Mouse (Mus musculus) Patski (cell line): ENCODE results near the gene Pik3r1. TPM values are rescaled to one million over a fixed set of nuclear protein-coding genes. Genes with fewer than 3 reads are reported as not detected.

ENCODE experiments used
- ATAC-seq: fragments of 100-300 bp; one replicate; pipeline ENCODE4 v1.8.0; 2021
- CTCF ChIA-PET: fragments of 350-600 bp; sonication (Branson Sonifier 250); formaldehyde crosslinking; loops from one replicate; lab custom pipeline; 2022; ENCODE audit warnings: inconsistent platforms; lab: Charles Lee
- POLR2A ChIA-PET: fragments of 350-600 bp; sonication (Branson Sonifier 250); formaldehyde crosslinking; loops from one replicate; lab custom pipeline; 2022; ENCODE audit warnings: antibody characterized with exemption, inconsistent platforms; lab: Charles Lee
- DNase-seq: peaks from one replicate; pipeline ENCODE4 v3.0.0-alpha.2; 2011; ENCODE audit warnings: low read depth, low spot score
- H3K27me3 ChIP-seq: fragments of 371-371 bp; one replicate; pipeline ENCODE4 v1.5.1; 2021
- CTCF ChIP-seq: fragments of 100-300 bp; IDR thresholded peaks from one replicate; pipeline ENCODE4 v1.5.1; 2021
- in situ Hi-C: fragments of 300-500 bp; cut with MboI; formaldehyde crosslinking; loops from 3 replicates; pipeline ENCODE4 v1.11.1; 2018; ENCODE audit warnings: low pct_unique_long_range_greater_than_20kb, mixed read lengths
- polyA plus RNA-seq: library from polyadenylated mRNA; unstranded; gene quantifications from one replicate; pipeline ENCODE4 v1.2.3, GENCODE M21; 2021

The Pik3r1 gene
- polyA plus RNA-seq, 1 experiment from 2014 or later = 31.1 TPM

- TF ChIP-seq CTCF = no peak
- ChIA-PET CTCF (no interaction called here), POLR2A (no interaction called here)
- ATAC-seq (no peak), DNase-seq (no peak)
- in situ Hi-C loops = no loop called here
- no peaks in the 10 kb centered on the region for H3K27me3 ChIP-seq
Observed at GRCm38 (mm10) chr13:101673876-101674275, 94.1 kb downstream of the Pik3r1 start.

- no peak for ATAC-seq
- ChIA-PET POLR2A (interaction anchor here (0.6 to 1.3 kb wide), 2 partner anchors 18 to 44 kb away, joined by 3 to 5 read pairs; no protein-coding TSS in a partner anchor), CTCF (no interaction called here)
- no peak for TF ChIP-seq CTCF
- no peaks in the 10 kb centered on the region for H3K27me3 ChIP-seq
- in situ Hi-C loops = no loop called here
- DNase-seq = no peak
Observed at GRCm38 (mm10) chr13:101668859-101669258, 99.2 kb downstream of the Pik3r1 start.

GRCm38 (mm10) chr13:101664010-101664409 is 104.0 kb downstream of the Pik3r1 start:
- no peak for TF ChIP-seq CTCF
- ATAC-seq (no peak), DNase-seq (no peak)
- in situ Hi-C loops = no loop called here
- POLR2A ChIA-PET = no interaction called here
- CTCF ChIA-PET = no interaction called here
- no peaks in the 10 kb centered on the region for H3K27me3 ChIP-seq

- no peak for DNase-seq
- in situ Hi-C loops = no loop called here
- no peaks in the 10 kb centered on the region for H3K27me3 ChIP-seq
- ATAC-seq = no peak
- ChIA-PET CTCF (no interaction called here), POLR2A (no interaction called here)
- no peak for TF ChIP-seq CTCF
Observed at GRCm38 (mm10) chr13:101662900-101663299, 105.1 kb downstream of the Pik3r1 start.

GRCm38 (mm10) chr13:101661567-101661966 is 106.5 kb downstream of the Pik3r1 start:
- POLR2A ChIA-PET = no interaction called here
- DNase-seq (no peak), ATAC-seq (no peak)
- in situ Hi-C loops = no loop called here
- CTCF ChIA-PET = interaction anchor here (0.9 kb wide), 1 partner anchor 11 kb away, joined by 3 read pairs; no protein-coding TSS in a partner anchor
- no peak for TF ChIP-seq CTCF
- no peaks in the 10 kb centered on the region for H3K27me3 ChIP-seq

GRCm38 (mm10) chr13:101660187-101660586 is 107.8 kb downstream of the Pik3r1 start:
- H3K27me3 ChIP-seq = no peaks in the 10 kb centered on the region
- in situ Hi-C loops = no loop called here
- ChIA-PET POLR2A (interaction anchor here (0.7 kb wide), 1 partner anchor 65 kb away, joined by 3 read pairs; no protein-coding TSS in a partner anchor), CTCF (interaction anchor here (1.3 kb wide), 1 partner anchor 16 kb away, joined by 4 read pairs; no protein-coding TSS in a partner anchor)
- ATAC-seq = no peak
- no peak for TF ChIP-seq CTCF
- no peak for DNase-seq

GRCm38 (mm10) chr13:101652131-101652530 is 115.9 kb downstream of the Pik3r1 start:
- ChIA-PET CTCF (no interaction called here), POLR2A (no interaction called here)
- H3K27me3 ChIP-seq = no peaks in the 10 kb centered on the region
- TF ChIP-seq CTCF = no peak
- no peak for DNase-seq
- no peak for ATAC-seq
- in situ Hi-C loops = no loop called here

GRCm38 (mm10) chr13:101641632-101642031 is 126.4 kb downstream of the Pik3r1 start:
- H3K27me3 ChIP-seq = no peaks in the 10 kb centered on the region
- in situ Hi-C loops = no loop called here
- ChIA-PET POLR2A (no interaction called here), CTCF (interaction anchor here (0.9 kb wide), 1 partner anchor 8 kb away, joined by 3 read pairs; no protein-coding TSS in a partner anchor)
- DNase-seq (no peak), ATAC-seq (no peak)
- no peak for TF ChIP-seq CTCF

- H3K27me3 ChIP-seq = no peaks in the 10 kb centered on the region
- ATAC-seq (no peak), DNase-seq (no peak)
- ChIA-PET POLR2A (no interaction called here), CTCF (no interaction called here)
- TF ChIP-seq CTCF = no peak
- in situ Hi-C loops = no loop called here
Observed at GRCm38 (mm10) chr13:101635837-101636236, 132.2 kb downstream of the Pik3r1 start.

GRCm38 (mm10) chr13:101634420-101634819 is 133.6 kb downstream of the Pik3r1 start:
- ATAC-seq = no peak
- ChIA-PET POLR2A (no interaction called here), CTCF (no interaction called here)
- in situ Hi-C loops = no loop called here
- no peaks in the 10 kb centered on the region for H3K27me3 ChIP-seq
- no peak for DNase-seq
- TF ChIP-seq CTCF = no peak

GRCm38 (mm10) chr13:101633620-101634019 is 134.4 kb downstream of the Pik3r1 start:
- ATAC-seq = no peak
- ChIA-PET CTCF (interaction anchor here (1.1 kb wide), 1 partner anchor 8 kb away, joined by 3 read pairs; no protein-coding TSS in a partner anchor), POLR2A (interaction anchor here (0.6 kb wide), 1 partner anchor 25 kb away, joined by 6 read pairs; no protein-coding TSS in a partner anchor)
- no peak for TF ChIP-seq CTCF
- no peak for DNase-seq
- H3K27me3 ChIP-seq = no peaks in the 10 kb centered on the region
- in situ Hi-C loops = no loop called here
